Mouse (Mus musculus) testis, postnatal 10 days (tissue): Measurements from ENCODE around the gene Zdhhc3.

Experiments
- DNase-seq: peaks from one replicate; pipeline ENCODE4 v3.0.0; 2021; ENCODE audit warnings: low spot score

Zdhhc3 gene

GRCm38 (mm10) chr9:123112805-123113521 lies at the start of gene Zdhhc3, which contains the start of gene Exosc7:
Zdhhc3 (minus strand) TSS chr9:123113205.
Exosc7 (plus strand) TSS chr9:123113215.
- DNase-seq = peak; percentile 92

GRCm38 (mm10) chr9:123161792-123162191 lies 48.8 kb upstream of the Zdhhc3 start:
- DNase-seq = no peak

- DNase-seq = peak; percentile 81
Measured at GRCm38 (mm10) chr9:123159330-123159729, 46.3 kb upstream of the Zdhhc3 start.

GRCm38 (mm10) chr9:123158125-123158836 lies 45.3 kb upstream of the Zdhhc3 start:
- no peak for DNase-seq

GRCm38 (mm10) chr9:123157699-123158098 lies 44.7 kb upstream of the Zdhhc3 start:
- DNase-seq = no peak

GRCm38 (mm10) chr9:123156910-123157361 lies 43.9 kb upstream of the Zdhhc3 start:
- DNase-seq = peak; percentile 79

- no peak for DNase-seq
Measured at GRCm38 (mm10) chr9:123153121-123153520, 40.1 kb upstream of the Zdhhc3 start.

GRCm38 (mm10) chr9:123152026-123152425 lies 39.0 kb upstream of the Zdhhc3 start:
- no peak for DNase-seq

GRCm38 (mm10) chr9:123151561-123151960 lies 38.6 kb upstream of the Zdhhc3 start:
- DNase-seq = no peak

- peak; percentile 61 for DNase-seq
Measured at GRCm38 (mm10) chr9:123150241-123151020, 37.4 kb upstream of the Zdhhc3 start, which contains the start of gene Clec3b. Clec3b (plus strand) TSS chr9:123150946.

- no peak for DNase-seq
Measured at GRCm38 (mm10) chr9:123148430-123148829, 35.4 kb upstream of the Zdhhc3 start.

- no peak for DNase-seq
Measured at GRCm38 (mm10) chr9:123139887-123140614, 27.0 kb upstream of the Zdhhc3 start.

- DNase-seq = peak; percentile 74
Measured at GRCm38 (mm10) chr9:123138891-123139474, 26.0 kb upstream of the Zdhhc3 start.

- no peak for DNase-seq
Measured at GRCm38 (mm10) chr9:123136953-123137682, 24.1 kb upstream of the Zdhhc3 start.

- no peak for DNase-seq
Measured at GRCm38 (mm10) chr9:123132994-123133393, 20.0 kb upstream of the Zdhhc3 start.

GRCm38 (mm10) chr9:123127663-123128062 lies 14.7 kb upstream of the Zdhhc3 start:
- no peak for DNase-seq

- no peak for DNase-seq
Measured at GRCm38 (mm10) chr9:123124413-123124981, 11.5 kb upstream of the Zdhhc3 start.

GRCm38 (mm10) chr9:123123571-123124412 lies 10.8 kb upstream of the Zdhhc3 start:
- no peak for DNase-seq

GRCm38 (mm10) chr9:123123017-123123416 lies 10.0 kb upstream of the Zdhhc3 start:
- DNase-seq = no peak
